Mouse (Mus musculus) myocyte (in vitro differentiated cells): ENCODE results near the gene Olfr1513.

ENCODE experiments used
- MYOG ChIP-seq, 3 experiments: IDR thresholded peaks; one replicate each; pipeline ENCODE4 v1.6.1; 2011; ENCODE audit warnings: control low read depth in 2 of 3, low read depth in 2 of 3, mild to moderate bottlenecking in 2 of 3; ENCODE audit not compliant: insufficient read length in 2 of 3, control insufficient read depth in 1 of 3, insufficient read depth in 1 of 3
- POLR2A ChIP-seq: IDR thresholded peaks from one replicate; pipeline ENCODE4 v1.6.1; 2011; ENCODE audit warnings: low read depth, mild to moderate bottlenecking, control low read depth, moderate library complexity; ENCODE audit not compliant: insufficient read length
- POLR2AphosphoS2 ChIP-seq: IDR thresholded peaks from one replicate; pipeline ENCODE4 v1.6.1; 2011; ENCODE audit warnings: low read depth, control low read depth; ENCODE audit not compliant: insufficient read length
- REST ChIP-seq: IDR thresholded peaks from one replicate; pipeline ENCODE4 v1.6.1; 2011; ENCODE audit warnings: mild to moderate bottlenecking, control low read depth, moderate library complexity; ENCODE audit not compliant: insufficient read depth, insufficient read length
- TCF12 ChIP-seq: IDR thresholded peaks from one replicate; pipeline ENCODE4 v1.6.1; 2011; ENCODE audit warnings: mild to moderate bottlenecking, control low read depth; ENCODE audit not compliant: poor library complexity, insufficient read depth, severe bottlenecking
- USF1 ChIP-seq: IDR thresholded peaks from one replicate; pipeline ENCODE4 v1.6.1; 2011; ENCODE audit warnings: low read depth, mild to moderate bottlenecking, control low read depth, moderate library complexity

DNA sequence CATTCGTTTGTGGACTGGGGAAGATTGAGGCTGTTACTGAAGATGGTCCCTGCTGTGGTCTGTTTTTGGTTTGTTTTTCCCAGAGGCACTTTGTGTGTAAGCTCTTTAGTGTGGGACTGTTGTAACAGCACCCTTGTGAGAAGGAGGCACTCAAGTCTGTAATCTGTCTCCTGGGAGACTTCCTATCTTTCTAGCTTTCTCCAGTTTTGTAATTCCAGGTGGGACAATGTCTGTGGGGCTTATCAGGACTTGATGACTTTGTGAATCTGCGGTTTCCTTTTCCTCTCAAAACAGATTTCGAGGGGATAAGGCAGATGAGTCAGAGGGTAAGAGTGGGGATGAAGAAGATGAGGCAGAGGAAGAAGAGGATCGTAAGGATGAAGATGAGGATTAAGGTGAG lies at the start of gene Olfr1513:
- TF ChIP-seq POLR2A (no peak), POLR2AphosphoS2 (no peak), TCF12 (no peak), REST (no peak), MYOG (IDR thresholded peaks at IDR 0.05; ENCODE audit: control insufficient read depth in 1 of 3, insufficient read depth in 1 of 3, insufficient read length in 2 of 3, low read depth in 2 of 3) (no peak), USF1 (no peak)
